Comparison of ENCODE assay signal across 7 mouse cellular contexts in genomic region chr13:119378404-119379037, GRCm38 (mm10). TPM values are rescaled to one million over a fixed set of nuclear protein-coding genes. Genes with fewer than 3 reads are reported as not detected.
DNase-seq lines count a peak whose midpoint lies in the region; ATAC-seq lines count a peak whose summit lies in the region.

No protein-coding gene starts in this region.

- 0 out of 2 replicates have a peak, but pooled peaks have one; percentile 63 for ATAC-seq in forebrain, embryonic 16.5 days
- no peak for ATAC-seq in intestine, embryonic 14.5 days (replicated peaks; ENCODE audit: low FRiP score, low TSS enrichment, low read depth)

- no peak overlapping the region for H3K9ac ChIP-seq in forebrain, embryonic 16.5 days (replicated peaks; ENCODE audit: low read depth, low read length)
- H3K9ac ChIP-seq in intestine, embryonic 14.5 days (ENCODE audit: low read length), result no peak overlapping the region

- H3K4me2 ChIP-seq in forebrain, embryonic 16.5 days (ENCODE audit: low read length), result no peak overlapping the region
- H3K4me2 ChIP-seq in intestine, embryonic 14.5 days (ENCODE audit: low read length), result no peak overlapping the region

- no peaks in the 10 kb centered on the region for H3K9me3 ChIP-seq in forebrain, embryonic 16.5 days (ENCODE audit: control insufficient read depth, low read length)
- no peaks in the 10 kb centered on the region for H3K9me3 ChIP-seq in intestine, embryonic 14.5 days (ENCODE audit: control insufficient read depth, low read length)
- H3K9me3 ChIP-seq in midbrain, embryonic 10.5 days (replicated peaks), result no peaks in the 10 kb centered on the region

- intact Hi-C loops in left cerebral cortex, postnatal 10 days (cut with DNase I), result loop anchor here (5.0 kb wide), 1 partner anchor 976 kb away; no protein-coding TSS in a partner anchor

- H3K4me1 ChIP-seq in forebrain, embryonic 16.5 days (replicated peaks; ENCODE audit: control insufficient read depth, insufficient read depth, low read length), result no peaks in the 10 kb centered on the region
- no peaks in the 10 kb centered on the region for H3K4me1 ChIP-seq in intestine, embryonic 14.5 days (replicated peaks; ENCODE audit: control insufficient read depth, insufficient read depth, low read length)
- H3K4me1 ChIP-seq in midbrain, embryonic 10.5 days, result no peaks in the 10 kb centered on the region

- WGBS in forebrain, embryonic 16.5 days, result 54% methylated on average over 5 of the region's 5 CpGs
- WGBS in intestine, embryonic 14.5 days, result 48% methylated on average over 5 of the region's 5 CpGs
- 52% methylated on average over 5 of the region's 5 CpGs for WGBS in midbrain, embryonic 10.5 days

- no peak overlapping the region for H3K4me3 ChIP-seq in forebrain, embryonic 16.5 days (replicated peaks; ENCODE audit: low read length)
- no peak overlapping the region for H3K4me3 ChIP-seq in intestine, embryonic 14.5 days (ENCODE audit: low read depth, low read length)
- no peak overlapping the region for H3K4me3 ChIP-seq in midbrain, embryonic 10.5 days

- H3K27ac ChIP-seq in forebrain, embryonic 16.5 days (ENCODE audit: low read length), result no peak overlapping the region
- no peak overlapping the region for H3K27ac ChIP-seq in intestine, embryonic 14.5 days (ENCODE audit: low read depth)
- H3K27ac ChIP-seq in midbrain, embryonic 10.5 days (replicated peaks), result no peak overlapping the region

- H3K27me3 ChIP-seq in forebrain, embryonic 16.5 days (replicated peaks; ENCODE audit: control insufficient read depth, insufficient read depth, low read length), result no peaks in the 10 kb centered on the region
- no peaks in the 10 kb centered on the region for H3K27me3 ChIP-seq in intestine, embryonic 14.5 days (replicated peaks; ENCODE audit: control insufficient read depth, insufficient read depth, low read length)
- no peaks in the 10 kb centered on the region for H3K27me3 ChIP-seq in midbrain, embryonic 10.5 days (ENCODE audit: low read depth, poor library complexity, severe bottlenecking)

- H3K36me3 ChIP-seq in forebrain, embryonic 16.5 days (ENCODE audit: control insufficient read depth, insufficient read depth), result peaks cover 15% of the 10 kb centered on the region
- H3K36me3 ChIP-seq in intestine, embryonic 14.5 days (ENCODE audit: control insufficient read depth, insufficient read depth, low read length), result peaks cover 54% of the 10 kb centered on the region
- H3K36me3 ChIP-seq in midbrain, embryonic 10.5 days, result peaks cover 46% of the 10 kb centered on the region

- peak; percentile 60 for DNase-seq in T-cell, adult 2 months (ENCODE audit: low spot score)
- peak; percentile 37 for DNase-seq in cerebellum, adult 11 months
- DNase-seq in intestine, embryonic 14.5 days (ENCODE audit: low spot score), result peak; percentile 94
- DNase-seq in left cerebral cortex, postnatal 10 days (ENCODE audit: extremely low spot score in 1 of 2, low spot score in 2 of 2), result peak; percentile 60 to 78
- peak; percentile 65 for DNase-seq in midbrain, embryonic 10.5 days (ENCODE audit: low spot score)
- DNase-seq in spleen, adult 18-20 months, result peak; percentile 48 to 79

RNA-seq across cellular contexts. Expression of gene Paip1, which starts 49.9 kb away (rescaled TPM):
- 157 and 169 TPM in 2 replicates for polyA plus RNA-seq in forebrain, embryonic 16.5 days (2015; fragmentation: Nextera tagmentation; extraction: Ambion mirVana)
- 71.8 and 77.1 TPM in 2 replicates for polyA plus RNA-seq in intestine, embryonic 14.5 days (2014; fragmentation: Nextera tagmentation; extraction: Ambion mirVana)
- 100 to 1,000 TPM in 1 of 2 experiments, 10 to 100 TPM in 1; 99.4 to 103 TPM for total RNA-seq in left cerebral cortex, postnatal 10 days (2021)
- 115 and 138 TPM in 2 replicates for polyA plus RNA-seq in midbrain, embryonic 10.5 days (2016; fragmentation: Nextera tagmentation; extraction: Ambion mirVana)

Comparison
In these comparisons a context has a peak if more than half of its experiments do, and no peak if none do; other contexts are left out.
1. DNase-seq: peak in every context shown above with its lines; median percentile 94 in intestine, embryonic 14.5 days; 69 in left cerebral cortex, postnatal 10 days; 65 in midbrain, embryonic 10.5 days; 64 in spleen, adult 18-20 months; 60 in T-cell, adult 2 months; 37 in cerebellum, adult 11 months.